In the genomic region with DNA sequence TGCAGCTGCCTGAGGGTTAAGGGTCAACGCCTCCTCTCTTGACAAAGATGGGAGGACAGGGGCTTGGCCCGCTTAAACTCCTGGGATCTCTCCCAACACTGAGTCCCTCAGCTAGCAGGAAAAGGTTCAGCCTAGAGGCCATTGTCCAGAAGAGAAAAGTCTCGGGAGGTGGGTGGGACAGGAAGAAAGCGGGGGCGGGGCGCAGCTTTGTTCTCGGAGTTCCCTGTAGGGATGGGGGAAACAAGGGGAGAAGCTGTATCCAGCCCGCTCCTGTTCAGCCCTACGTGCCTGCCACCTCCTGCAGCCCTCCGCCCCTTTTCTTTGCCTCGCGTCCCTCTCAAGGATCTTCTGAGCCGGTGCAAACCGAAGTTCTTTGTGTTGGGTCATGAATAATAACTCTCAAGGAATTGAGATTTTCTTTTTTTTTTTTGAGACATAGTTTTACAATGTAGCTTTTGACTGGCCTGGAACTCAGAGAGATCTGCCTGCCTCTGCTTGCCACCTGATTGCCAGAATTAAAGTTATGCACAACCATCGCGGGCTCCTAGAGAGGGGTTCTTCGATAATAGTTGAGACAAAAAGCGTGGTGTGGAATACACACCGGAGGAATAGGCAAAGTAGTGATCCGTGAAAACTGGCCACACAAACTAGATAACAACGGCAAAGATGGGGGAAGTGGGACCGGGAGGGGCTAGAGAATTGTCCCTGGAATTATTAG, we compare ENCODE assay signal across 8 mouse cellular contexts. TPM values are rescaled to one million over a fixed set of nuclear protein-coding genes. Genes with fewer than 3 reads are reported as not detected.
DNase-seq lines count a peak whose midpoint lies in the region; ATAC-seq and TF ChIP-seq lines count a peak whose summit lies in the region.

No protein-coding gene starts in this region.

- H3K36me3 ChIP-seq in spleen, adult 2 months (ENCODE audit: control insufficient read depth, insufficient read depth, low read length), result no peaks in the 10 kb centered on the region
- H3K36me3 ChIP-seq in hindbrain, postnatal 0 days (ENCODE audit: insufficient read depth, low read length), result 0 out of 2 replicates have a peak, but pooled peaks cover 4% of the 10 kb centered on the region
- H3K36me3 ChIP-seq in limb, embryonic 11.5 days (ENCODE audit: control insufficient read depth, insufficient read depth, low read length), result no peaks in the 10 kb centered on the region
- no peaks in the 10 kb centered on the region for H3K36me3 ChIP-seq in midbrain, embryonic 11.5 days (ENCODE audit: control insufficient read depth, insufficient read depth, low read length)
- H3K36me3 ChIP-seq in testis, adult 2 months (ENCODE audit: control insufficient read depth, insufficient read depth, low read length), result no peaks in the 10 kb centered on the region

- H3K4me1 ChIP-seq in spleen, adult 2 months (ENCODE audit: control insufficient read depth, insufficient read depth, insufficient read length), result peaks cover 6% of the 10 kb centered on the region; the same call in 1 of the 2 replicates
- peaks cover 23% of the 10 kb centered on the region; the same call in 1 of the 2 replicates for H3K4me1 ChIP-seq in hindbrain, postnatal 0 days (ENCODE audit: insufficient read depth, low read length)
- H3K4me1 ChIP-seq in limb, embryonic 11.5 days (ENCODE audit: control insufficient read depth, insufficient read depth, low read length), result peaks cover 10% of the 10 kb centered on the region
- H3K4me1 ChIP-seq in midbrain, embryonic 11.5 days (ENCODE audit: control insufficient read depth, insufficient read depth, low read length), result peaks cover 26% of the 10 kb centered on the region
- peaks cover 25% of the 10 kb centered on the region for H3K4me1 ChIP-seq in testis, adult 2 months (ENCODE audit: control insufficient read depth, insufficient read depth, low read length)

- no peak for DNase-seq in spleen, adult 2 months (ENCODE audit: low read depth in 1 of 2, low spot score in 2 of 2)
- DNase-seq in spleen, postnatal 14 days (ENCODE audit: low spot score in 2 of 2), result no peak
- peak; percentile 83 for DNase-seq in embryo, embryonic 10 days (ENCODE audit: low spot score)
- DNase-seq in gastrocnemius, postnatal 14 days, result peak; percentile 84
- peak; percentile 58 for DNase-seq in hindbrain, postnatal 0 days (ENCODE audit: low spot score)
- peak; percentile 88 for DNase-seq in limb, embryonic 11.5 days (ENCODE audit: low spot score)
- DNase-seq in midbrain, embryonic 11.5 days (ENCODE audit: low spot score, missing footprints), result peak; percentile 98

- H3K9me3 ChIP-seq in hindbrain, postnatal 0 days (ENCODE audit: low read length), result no peaks in the 10 kb centered on the region
- H3K9me3 ChIP-seq in limb, embryonic 11.5 days (ENCODE audit: control insufficient read depth, low read length), result no peaks in the 10 kb centered on the region
- no peaks in the 10 kb centered on the region for H3K9me3 ChIP-seq in midbrain, embryonic 11.5 days (ENCODE audit: control insufficient read depth, low read length)

- H3K9ac ChIP-seq in hindbrain, postnatal 0 days (replicated peaks; ENCODE audit: low read length), result peak overlapping the region; percentile 78; the same call in 1 of the 2 replicates
- peak overlapping the region; percentile 94 for H3K9ac ChIP-seq in limb, embryonic 11.5 days (ENCODE audit: low read length)
- H3K9ac ChIP-seq in midbrain, embryonic 11.5 days (ENCODE audit: low read length), result peak overlapping the region; percentile 97

- no peaks in the 10 kb centered on the region for H3K27me3 ChIP-seq in spleen, adult 2 months (ENCODE audit: control insufficient read depth, insufficient read depth, low read length)
- no peaks in the 10 kb centered on the region for H3K27me3 ChIP-seq in hindbrain, postnatal 0 days (ENCODE audit: insufficient read depth, low read length)
- no peaks in the 10 kb centered on the region for H3K27me3 ChIP-seq in limb, embryonic 11.5 days (ENCODE audit: control insufficient read depth, insufficient read depth, low read length)
- H3K27me3 ChIP-seq in midbrain, embryonic 11.5 days (ENCODE audit: control insufficient read depth, insufficient read depth, low read length), result no peaks in the 10 kb centered on the region
- H3K27me3 ChIP-seq in testis, adult 2 months (ENCODE audit: control insufficient read depth, insufficient read depth, low read length), result no peaks in the 10 kb centered on the region

- peak overlapping the region; percentile 57 for H3K27ac ChIP-seq in spleen, adult 2 months (ENCODE audit: insufficient read depth, low read length)
- H3K27ac ChIP-seq in hindbrain, postnatal 0 days, result peak overlapping the region; percentile 76
- H3K27ac ChIP-seq in limb, embryonic 11.5 days (replicated peaks; ENCODE audit: low read depth, low read length), result peak overlapping the region; percentile 83
- H3K27ac ChIP-seq in midbrain, embryonic 11.5 days (ENCODE audit: low read depth, low read length), result peak overlapping the region; percentile 94
- peak overlapping the region; percentile 89 for H3K27ac ChIP-seq in testis, adult 2 months (ENCODE audit: control insufficient read depth, insufficient read depth, low read depth, low read length)

- 8% methylated on average over 22 of the region's 22 CpGs for WGBS in spleen, adult 2 months
- under 1% methylated on average over 22 of the region's 22 CpGs for WGBS in hindbrain, postnatal 0 days
- 6% methylated on average over 22 of the region's 22 CpGs for WGBS in limb, embryonic 11.5 days
- WGBS in midbrain, embryonic 11.5 days, result under 1% methylated on average over 22 of the region's 22 CpGs

- H3K4me3 ChIP-seq in spleen, adult 2 months (ENCODE audit: extremely low read depth, insufficient read depth, insufficient read length), result peak overlapping the region; percentile 74
- peak overlapping the region; percentile 78 for H3K4me3 ChIP-seq in hindbrain, postnatal 0 days (ENCODE audit: low read length)
- peak overlapping the region; percentile 83 for H3K4me3 ChIP-seq in limb, embryonic 11.5 days (ENCODE audit: low read depth, low read length)
- peak overlapping the region; percentile 95 for H3K4me3 ChIP-seq in midbrain, embryonic 11.5 days (ENCODE audit: low read depth, low read length)
- peak overlapping the region; percentile 81 for H3K4me3 ChIP-seq in testis, adult 2 months (ENCODE audit: control insufficient read depth, low read depth, low read length)

- peak overlapping the region; percentile 92 for H3K4me2 ChIP-seq in hindbrain, postnatal 0 days (ENCODE audit: low read depth, low read length)
- peak overlapping the region; percentile 78 for H3K4me2 ChIP-seq in limb, embryonic 11.5 days (ENCODE audit: low read depth, severe bottlenecking)
- H3K4me2 ChIP-seq in midbrain, embryonic 11.5 days, result peak overlapping the region; percentile 92

- ATAC-seq in hindbrain, postnatal 0 days, result peak; percentile 41
- peak; percentile 54 for ATAC-seq in limb, embryonic 11.5 days (ENCODE audit: insufficient number of reproducible peaks, low FRiP score, low TSS enrichment, low read depth)
- ATAC-seq in midbrain, embryonic 11.5 days (ENCODE audit: low FRiP score), result peak; percentile 80

- no peak for TF ChIP-seq CTCF in spleen, adult 2 months (IDR thresholded peaks at IDR 0.05; ENCODE audit: extremely low read depth, insufficient read depth, insufficient read length, insufficient replicate concordance)
- 0 out of 2 replicates have a peak, but pooled peaks have one; percentile 13 for TF ChIP-seq CTCF in hindbrain, postnatal 0 days (IDR thresholded peaks at IDR 0.05; ENCODE audit: low read depth)
- no peak for TF ChIP-seq CTCF in testis, adult 2 months (IDR thresholded peaks at IDR 0.05; ENCODE audit: control insufficient read depth, insufficient read depth, insufficient replicate concordance, low read depth, low read length)

- intact Hi-C loops in gastrocnemius, postnatal 14 days (cut with DNase I; ENCODE audit: low total_unique reads), result loop anchor here (10.0 kb wide), 1 partner anchor 126 kb away; no protein-coding TSS in a partner anchor

- no peak for TF ChIP-seq POLR2A in spleen, adult 2 months (IDR thresholded peaks at IDR 0.05; ENCODE audit: low read depth, low read length)
- no peak for TF ChIP-seq POLR2A in testis, adult 2 months (IDR thresholded peaks at IDR 0.05; ENCODE audit: control insufficient read depth, low read depth, low read length)

RNA-seq across cellular contexts. Expression of gene Llgl1, which starts 0.6 kb away (rescaled TPM):
- polyA plus RNA-seq in spleen, adult 2 months (2012; rRNA removed), result 38.6 and 50.7 TPM in 2 replicates
- 10 to 100 TPM; 12.1 to 14.5 TPM for total RNA-seq in gastrocnemius, postnatal 14 days (2021)
- total RNA-seq in hindbrain, postnatal 0 days (2014; rRNA removed), result 60.2 and 75.5 TPM in 2 replicates
- 35.2 and 36.7 TPM in 2 replicates for polyA plus RNA-seq in hindbrain, postnatal 0 days (2015; fragmentation: Nextera tagmentation; extraction: Ambion mirVana)
- polyA plus RNA-seq in limb, embryonic 11.5 days (2014; fragmentation: Nextera tagmentation; extraction: Ambion mirVana), result 98.5 and 102 TPM in 2 replicates
- polyA plus RNA-seq in midbrain, embryonic 11.5 days (2014; fragmentation: Nextera tagmentation; extraction: Ambion mirVana), result 87.8 and 101 TPM in 2 replicates
- 14.6 and 16.9 TPM in 2 replicates for polyA plus RNA-seq in testis, adult 2 months (2012; rRNA removed)

RNA-seq across cellular contexts. Expression of gene Flii, which starts 28.1 kb away (rescaled TPM):
- polyA plus RNA-seq in spleen, adult 2 months (2012; rRNA removed), result 164 and 199 TPM in 2 replicates
- total RNA-seq in gastrocnemius, postnatal 14 days (2021), result 10 to 100 TPM; 87.8 to 90.9 TPM
- total RNA-seq in hindbrain, postnatal 0 days (2014; rRNA removed), result 77.1 and 112 TPM in 2 replicates
- 39.9 and 42.7 TPM in 2 replicates for polyA plus RNA-seq in hindbrain, postnatal 0 days (2015; fragmentation: Nextera tagmentation; extraction: Ambion mirVana)
- 60.0 and 65.5 TPM in 2 replicates for polyA plus RNA-seq in limb, embryonic 11.5 days (2014; fragmentation: Nextera tagmentation; extraction: Ambion mirVana)
- polyA plus RNA-seq in midbrain, embryonic 11.5 days (2014; fragmentation: Nextera tagmentation; extraction: Ambion mirVana), result 52.3 and 59.3 TPM in 2 replicates
- 31.0 and 32.9 TPM in 2 replicates for polyA plus RNA-seq in testis, adult 2 months (2012; rRNA removed)

RNA-seq across cellular contexts. Expression of gene Mief2, which starts 29.2 kb away (rescaled TPM):
- 12.8 and 14.6 TPM in 2 replicates for polyA plus RNA-seq in spleen, adult 2 months (2012; rRNA removed)
- 10 to 100 TPM; 82.5 to 88.4 TPM for total RNA-seq in gastrocnemius, postnatal 14 days (2021)
- total RNA-seq in hindbrain, postnatal 0 days (2014; rRNA removed), result 38.0 and 40.6 TPM in 2 replicates
- polyA plus RNA-seq in hindbrain, postnatal 0 days (2015; fragmentation: Nextera tagmentation; extraction: Ambion mirVana), result 24.8 and 26.0 TPM in 2 replicates
- polyA plus RNA-seq in limb, embryonic 11.5 days (2014; fragmentation: Nextera tagmentation; extraction: Ambion mirVana), result 15.0 and 15.6 TPM in 2 replicates
- polyA plus RNA-seq in midbrain, embryonic 11.5 days (2014; fragmentation: Nextera tagmentation; extraction: Ambion mirVana), result 10.2 and 13.6 TPM in 2 replicates
- polyA plus RNA-seq in testis, adult 2 months (2012; rRNA removed), result 7.2 and 7.7 TPM in 2 replicates

Comparison
In these comparisons a context has a peak if more than half of its experiments do, and no peak if none do; other contexts are left out.
1. DNase-seq: peak in embryo, embryonic 10 days (single experiment), gastrocnemius, postnatal 14 days (single experiment), hindbrain, postnatal 0 days (single experiment), limb, embryonic 11.5 days (single experiment) and midbrain, embryonic 11.5 days (single experiment); none in spleen, adult 2 months (0 of 2) and spleen, postnatal 14 days (0 of 2).
2. Peak in every context shown above with its lines, with median percentiles within 50 percentile points of each other: H3K27ac ChIP-seq, H3K4me3 ChIP-seq, ATAC-seq, H3K4me2 ChIP-seq and H3K9ac ChIP-seq.